Mouse (Mus musculus) R1 (cell line): ENCODE data around the gene Spata7.

Experiments
- DNase-seq: peaks from one replicate; pipeline ENCODE4 v3.0.0-alpha.2; 2018; ENCODE audit warnings: low read depth, low spot score

Spata7 gene

GRCm38 (mm10) chr12:98627392-98628259 lies at the start of gene Spata7:
Gene Spata7, plus strand, starts transcription at chr12:98628157.
- peak; percentile 95 for DNase-seq

GRCm38 (mm10) chr12:98585302-98585701 lies 42.7 kb upstream of the Spata7 start:
- DNase-seq = peak; percentile 58

- peak; percentile 36 for DNase-seq
Observed at GRCm38 (mm10) chr12:98588573-98588972, 39.4 kb upstream of the Spata7 start.

GRCm38 (mm10) chr12:98591016-98591415 lies 36.9 kb upstream of the Spata7 start:
- DNase-seq = peak; percentile 78

GRCm38 (mm10) chr12:98600861-98601260 lies 27.1 kb upstream of the Spata7 start:
- DNase-seq = no peak

GRCm38 (mm10) chr12:98602114-98602513 lies 25.8 kb upstream of the Spata7 start:
- DNase-seq = peak; percentile 12

- no peak for DNase-seq
Observed at GRCm38 (mm10) chr12:98605264-98605663, 22.7 kb upstream of the Spata7 start.

GRCm38 (mm10) chr12:98606595-98607290 lies 21.2 kb upstream of the Spata7 start:
- DNase-seq = no peak

- DNase-seq = no peak
Observed at GRCm38 (mm10) chr12:98610341-98610740, 17.6 kb upstream of the Spata7 start.

GRCm38 (mm10) chr12:98614910-98615508 lies 12.9 kb upstream of the Spata7 start:
- DNase-seq = no peak

- DNase-seq = no peak
Observed at GRCm38 (mm10) chr12:98615746-98616145, 12.2 kb upstream of the Spata7 start.

GRCm38 (mm10) chr12:98619496-98619895 lies 8.5 kb upstream of the Spata7 start:
- no peak for DNase-seq

- DNase-seq = peak; percentile 16
Observed at GRCm38 (mm10) chr12:98620922-98621321, 7.0 kb upstream of the Spata7 start.

GRCm38 (mm10) chr12:98623266-98623665 lies 4.7 kb upstream of the Spata7 start:
- peak; percentile 77 for DNase-seq

- no peak for DNase-seq
Observed at GRCm38 (mm10) chr12:98628260-98628970, 458 bp downstream of the Spata7 start.

GRCm38 (mm10) chr12:98644852-98645251 lies 16.9 kb downstream of the Spata7 start:
- peak; percentile 66 for DNase-seq

GRCm38 (mm10) chr12:98656873-98657272 lies 28.9 kb downstream of the Spata7 start:
- DNase-seq = no peak

GRCm38 (mm10) chr12:98662617-98663016 lies 34.7 kb downstream of the Spata7 start:
- no peak for DNase-seq

GRCm38 (mm10) chr12:98668132-98668814 lies 40.3 kb downstream of the Spata7 start:
- DNase-seq = no peak

- DNase-seq = no peak
Observed at GRCm38 (mm10) chr12:98669086-98669485, 41.1 kb downstream of the Spata7 start.

GRCm38 (mm10) chr12:98669864-98670263 lies 41.9 kb downstream of the Spata7 start:
- no peak for DNase-seq
